Mouse (Mus musculus) myocyte (in vitro differentiated cells): ENCODE results near the gene Tnfrsf13c.

ENCODE experiments used
- E2F4 ChIP-seq: IDR thresholded peaks from one replicate; pipeline ENCODE4 v1.6.1; 2011; ENCODE audit warnings: mild to moderate bottlenecking, control low read depth, moderate library complexity; ENCODE audit not compliant: insufficient read depth
- TCF12 ChIP-seq: IDR thresholded peaks from one replicate; pipeline ENCODE4 v1.6.1; 2011; ENCODE audit warnings: mild to moderate bottlenecking, control low read depth; ENCODE audit not compliant: poor library complexity, insufficient read depth, severe bottlenecking

GRCm38 (mm10) chr15:82192617-82193016 lies 31.6 kb downstream of the Tnfrsf13c start:
- TF ChIP-seq TCF12 (no peak), E2F4 (no peak)
